Mouse (Mus musculus): ENCODE data around the gene Ccdc88c.

DNA sequence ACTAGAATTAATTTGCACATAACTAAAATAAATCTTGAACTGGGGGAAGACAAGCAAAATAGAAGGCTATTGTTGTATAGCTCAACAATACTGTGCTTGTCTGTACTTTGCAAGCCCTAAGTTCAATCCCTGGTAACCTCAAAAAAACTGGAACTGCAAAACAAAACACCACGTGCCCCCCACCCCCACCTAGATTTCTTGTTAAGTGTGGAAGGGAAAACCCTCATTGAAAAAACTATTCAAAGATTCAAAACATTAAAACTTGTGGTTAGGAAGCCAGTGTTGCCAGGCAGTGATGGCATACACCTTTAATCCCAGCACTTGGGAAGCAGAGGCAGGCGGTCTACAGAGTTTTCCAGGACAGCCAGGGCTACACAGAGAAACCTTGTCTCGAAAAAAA, 46.6 kb upstream of the Ccdc88c start:
- no peak for TF ChIP-seq CTCF (IDR thresholded peaks at IDR 0.05; ENCODE audit: low read depth)
- no peak for TF ChIP-seq EP300 (optimal IDR thresholded peaks at IDR 0.05)

All from stomach, postnatal 0 days (tissue).